Comparison of ENCODE assay signal across 8 mouse cellular contexts in the genomic region with DNA sequence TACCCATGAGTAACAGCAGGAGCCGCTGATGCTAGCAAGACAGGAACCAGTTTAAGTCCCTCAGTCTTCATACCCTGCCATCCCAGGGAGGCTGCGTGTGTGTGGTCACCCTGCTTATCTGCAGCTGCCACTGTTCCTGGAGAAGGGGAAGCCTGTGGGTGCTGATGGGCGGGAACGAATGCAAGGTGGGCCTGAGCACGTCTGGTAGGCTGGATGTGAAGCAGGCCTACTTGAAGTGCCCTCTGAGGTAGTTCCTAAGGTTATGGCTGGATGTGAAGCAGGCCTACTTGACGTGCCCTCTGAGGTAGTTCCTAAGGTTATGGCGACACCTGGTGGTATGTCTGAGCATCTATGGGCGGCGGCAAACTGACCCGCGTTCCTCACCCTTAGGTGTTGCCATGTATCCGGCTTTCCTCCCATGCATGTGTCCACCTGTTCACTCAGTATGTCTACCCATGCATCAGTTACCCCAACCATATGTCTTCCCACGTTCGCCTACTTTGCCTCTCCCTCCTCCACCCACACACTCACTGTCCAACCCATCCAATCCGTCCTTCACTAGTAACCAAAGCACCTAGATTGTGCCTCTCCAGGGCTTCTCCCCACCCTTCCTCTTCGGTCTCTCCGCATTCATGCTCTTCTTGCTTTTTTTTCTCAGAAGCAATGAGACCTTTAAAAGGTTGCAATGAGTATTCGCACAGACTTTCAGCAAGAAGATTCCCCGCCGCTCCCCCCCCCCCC. TPM values are rescaled to one million over a fixed set of nuclear protein-coding genes. Genes with fewer than 3 reads are reported as not detected.
DNase-seq lines count a peak whose midpoint lies in the region; ATAC-seq and TF ChIP-seq lines count a peak whose summit lies in the region.

No protein-coding gene starts in this region.

- no peaks in the 10 kb centered on the region for H3K27me3 ChIP-seq in forebrain, embryonic 14.5 days (replicated peaks; ENCODE audit: control insufficient read depth, insufficient read depth, low read length)
- H3K27me3 ChIP-seq in neural tube, embryonic 15.5 days (replicated peaks): peaks cover 17% of the 10 kb centered on the region

- H3K4me2 ChIP-seq in forebrain, embryonic 14.5 days (ENCODE audit: low read length): no peak overlapping the region; the same call in 1 of the 2 replicates
- H3K4me2 ChIP-seq in neural tube, embryonic 15.5 days: peak overlapping the region; percentile 40

- H3K4me3 ChIP-seq in ES-E14 (ENCODE audit: insufficient read depth in 1 of 2, low read depth in 1 of 2, low read length in 2 of 2, poor library complexity in 1 of 2, severe bottlenecking in 1 of 2): no peak overlapping the region
- H3K4me3 ChIP-seq in forebrain, embryonic 14.5 days (ENCODE audit: low read depth, low read length): no peak overlapping the region
- H3K4me3 ChIP-seq in neural tube, embryonic 15.5 days (replicated peaks): no peak overlapping the region

- H3K36me3 ChIP-seq in ES-E14 (ENCODE audit: control insufficient read depth, insufficient read depth, low read length, poor library complexity, severe bottlenecking): no peaks in the 10 kb centered on the region
- H3K36me3 ChIP-seq in forebrain, embryonic 14.5 days (ENCODE audit: control insufficient read depth, insufficient read depth, low read length): no peaks in the 10 kb centered on the region
- no peaks in the 10 kb centered on the region for H3K36me3 ChIP-seq in neural tube, embryonic 15.5 days

- WGBS in forebrain, embryonic 14.5 days: 28% methylated on average over 20 of the region's 20 CpGs
- 26% methylated on average over 20 of the region's 20 CpGs for WGBS in neural tube, embryonic 15.5 days

- no peak overlapping the region for H3K9ac ChIP-seq in ES-E14 (ENCODE audit: insufficient read depth, low read depth, low read length, poor library complexity, severe bottlenecking)
- no peak overlapping the region for H3K9ac ChIP-seq in forebrain, embryonic 14.5 days (ENCODE audit: low read length)
- H3K9ac ChIP-seq in neural tube, embryonic 15.5 days (replicated peaks): no peak overlapping the region

- H3K9me3 ChIP-seq in ES-E14 (ENCODE audit: control insufficient read depth, insufficient read depth, low read depth, low read length): no peaks in the 10 kb centered on the region
- H3K9me3 ChIP-seq in forebrain, embryonic 14.5 days (replicated peaks; ENCODE audit: control insufficient read depth, low read length): no peaks in the 10 kb centered on the region
- H3K9me3 ChIP-seq in neural tube, embryonic 15.5 days (replicated peaks): no peaks in the 10 kb centered on the region

- in situ Hi-C loops in ES-E14 (cut with MboI; ENCODE audit: low sequenced_read_pairs in 2 of 2, unreplicated experiment in 2 of 2): loop anchor here (5.0 to 10.0 kb wide), 3 partner anchors 63 to 343 kb away; a partner anchor contains a TSS

- DNase-seq in ES-E14 (ENCODE audit: low read depth, low spot score): peak; percentile 79
- DNase-seq in cerebellum, adult 11 months: peak; percentile 87
- DNase-seq in forebrain, embryonic 14.5 days (ENCODE audit: low spot score): peak; percentile 86
- DNase-seq in heart, postnatal 25 days (ENCODE audit: low spot score): peak; percentile 48
- peak; percentile 72 for DNase-seq in layer of hippocampus, adult 11-12 months (ENCODE audit: low spot score)
- DNase-seq in lung, adult 18-20 months: peak; percentile 68 to 75
- peak; percentile 87 for DNase-seq in testis, postnatal 10 days (ENCODE audit: low spot score)

- peak; percentile 85 for ATAC-seq in forebrain, embryonic 14.5 days
- ATAC-seq in neural tube, embryonic 15.5 days (ENCODE audit: low FRiP score): peak; percentile 87

- intact Hi-C loops in heart, postnatal 25 days (cut with DNase I): loop anchor here (1.0 to 5.0 kb wide), 3 partner anchors 66 to 320 kb away; a partner anchor contains a TSS

- no peak overlapping the region for H3K27ac ChIP-seq in ES-E14 (ENCODE audit: insufficient read depth, low read depth, low read length, poor library complexity, severe bottlenecking)
- no peak overlapping the region for H3K27ac ChIP-seq in forebrain, embryonic 14.5 days (ENCODE audit: low read depth, low read length)
- H3K27ac ChIP-seq in neural tube, embryonic 15.5 days (replicated peaks): no peak overlapping the region

- H3K4me1 ChIP-seq in ES-E14 (ENCODE audit: control insufficient read depth in 2 of 2, insufficient read depth in 2 of 2, low read length in 2 of 2, poor library complexity in 1 of 2): peaks cover 0 to 17% of the 10 kb centered on the region in 2 experiments; a peak in 1 of 4 replicates
- H3K4me1 ChIP-seq in forebrain, embryonic 14.5 days (ENCODE audit: control insufficient read depth, insufficient read depth, low read length): no peaks in the 10 kb centered on the region
- H3K4me1 ChIP-seq in neural tube, embryonic 15.5 days: peaks cover 10% of the 10 kb centered on the region; the same call in 1 of the 2 replicates

TF ChIP-seq in ES-E14, 5 proteins besides CTCF, POLR2A, EP300 and RAD21:
- TF ChIP-seq ZC3H11A (IDR thresholded peaks at IDR 0.05; ENCODE audit: borderline replicate concordance, low read depth, low read length) (peak; percentile 91; the same call in 1 of the 2 replicates), ZNF384 (IDR thresholded peaks at IDR 0.05; ENCODE audit: low read depth, low read length) (no peak), MAFK (IDR thresholded peaks at IDR 0.05; ENCODE audit: insufficient read depth, low read depth, low read length) (no peak), HCFC1 (IDR thresholded peaks at IDR 0.05; ENCODE audit: borderline replicate concordance, insufficient read depth, low read length) (no peak)

RNA-seq across cellular contexts. Expression of a gene that starts 30.4 kb away (rescaled TPM):
- 27.4 and 33.4 TPM in 2 replicates for total RNA-seq in ES-E14 (2012; rRNA removed)
- 3.2 and 6.0 TPM in 2 replicates for polyA plus RNA-seq in forebrain, embryonic 14.5 days (2014; fragmentation: Nextera tagmentation; extraction: Ambion mirVana)
- total RNA-seq in heart, postnatal 25 days (2021): 1 to 10 TPM; 2.5 to 3.2 TPM
- 18.3 and 23.6 TPM in 2 replicates for polyA plus RNA-seq in neural tube, embryonic 15.5 days (2015; fragmentation: Nextera tagmentation; extraction: Ambion mirVana)
